Mouse (Mus musculus): ENCODE results near the gene Uqcrfs1.

GRCm38 (mm10) chr13:30560052-30560451 is 14.9 kb upstream of the Uqcrfs1 start:
- no peak for TF ChIP-seq GATA1 (IDR thresholded peaks at IDR 0.05; ENCODE audit: low read length)
- no peak for TF ChIP-seq TAL1 (IDR thresholded peaks at IDR 0.05; ENCODE audit: low read length)
